Mouse (Mus musculus) forebrain, embryonic 12.5 days (tissue): ENCODE results near the gene Ptpn1. TPM values are rescaled to one million over a fixed set of nuclear protein-coding genes. Genes with fewer than 3 reads are reported as not detected.

ENCODE experiments used
- ATAC-seq: fragments of 200-750 bp; cut with Nextera tagmentation; 2 replicates; pipeline ENCODE4 v1.8.0; 2017; ENCODE audit warnings: moderate TSS enrichment; ENCODE audit not compliant: low FRiP score
- H3K27ac ChIP-seq: fragments of 300-500 bp; sonication (generic); 2 replicates; pipeline ENCODE4 v1.5.1; 2016; ENCODE audit warnings: mild to moderate bottlenecking
- H3K27me3 ChIP-seq: fragments of 300-500 bp; sonication (generic); 2 replicates; pipeline ENCODE4 v1.6.1; 2016; ENCODE audit warnings: mild to moderate bottlenecking
- H3K36me3 ChIP-seq: fragments of 300-500 bp; sonication (generic); replicated peaks from 2 replicates; pipeline ENCODE4 v1.6.1; 2016; ENCODE audit warnings: mild to moderate bottlenecking
- H3K4me1 ChIP-seq: fragments of 300-500 bp; sonication (generic); 2 replicates; pipeline ENCODE4 v1.6.1; 2016
- H3K4me2 ChIP-seq: fragments of 300-500 bp; sonication (generic); 2 replicates; pipeline ENCODE4 v1.6.1; 2016; ENCODE audit warnings: mild to moderate bottlenecking, moderate library complexity
- H3K4me3 ChIP-seq: fragments of 300-500 bp; sonication (generic); replicated peaks from 2 replicates; pipeline ENCODE4 v1.5.1; 2016; ENCODE audit warnings: mild to moderate bottlenecking
- H3K9ac ChIP-seq: fragments of 300-500 bp; sonication (generic); 2 replicates; pipeline ENCODE4 v1.6.1; 2016; ENCODE audit warnings: mild to moderate bottlenecking
- H3K9me3 ChIP-seq: fragments of 300-500 bp; sonication (generic); 2 replicates; pipeline ENCODE4 v1.6.1; 2016
- WGBS: fragments of 180-500 bp; shearing (Covaris S2); methylation state at CpG from one replicate; pipeline ENCODE4 v1.1.7; 2016; 5-methylcytosine and 5-hydroxymethylcytosine counted together
- polyA plus RNA-seq: library from polyadenylated mRNA; unstranded; fragments of >200 nt; fragmentation: Nextera tagmentation; extraction: Ambion mirVana; gene quantifications from 2 replicates; pipeline ENCODE4 v1.2.1, GENCODE M21; 2016

The Ptpn1 gene
- polyA plus RNA-seq, 1 experiment from 2014 or later, result 94.1 TPM

DNA sequence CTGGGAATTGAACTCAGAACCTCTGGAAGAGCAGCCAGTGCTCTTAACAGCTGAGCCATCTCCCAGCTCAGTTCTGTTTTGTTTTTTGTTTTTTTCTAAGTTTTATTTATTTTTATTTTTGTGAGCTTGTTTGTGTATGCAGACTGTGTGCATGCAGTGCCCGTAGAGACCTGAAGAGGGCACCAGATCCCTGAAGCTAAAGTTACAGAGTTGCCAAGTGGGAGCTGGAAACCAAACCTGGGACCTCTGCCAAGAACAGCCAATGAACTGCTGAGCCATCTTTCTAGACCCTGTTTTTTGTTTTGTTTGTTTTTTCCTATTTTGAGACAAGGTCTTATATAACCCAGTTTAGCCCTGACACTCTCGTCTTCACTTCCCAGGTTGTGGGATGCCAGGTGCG lies 96.5 kb downstream of the Ptpn1 start:
- no peaks in the 10 kb centered on the region; the same call in 1 of the 2 replicates for H3K9me3 ChIP-seq
- H3K27me3 ChIP-seq, result no peaks in the 10 kb centered on the region
- H3K36me3 ChIP-seq, result no peaks in the 10 kb centered on the region
- 96% methylated on average over 3 of the region's 3 CpGs for WGBS
- H3K27ac ChIP-seq, result no peak overlapping the region
- no peaks in the 10 kb centered on the region for H3K4me1 ChIP-seq
- ATAC-seq, result no peak
- no peak overlapping the region for H3K9ac ChIP-seq
- H3K4me3 ChIP-seq, result no peak overlapping the region
- H3K4me2 ChIP-seq, result no peak overlapping the region

Other genes with a start within 250 kb of the Ptpn1 start
- gene Cebpb, start 243.1 kb upstream of the Ptpn1 start, polyA plus RNA-seq, result 0.95 and 1.5 TPM in 2 replicates
- 31.2 and 34.5 TPM in 2 replicates for gene Tmem189, start 242.2 kb upstream of the Ptpn1 start, polyA plus RNA-seq
- gene Ripor3, start 78.6 kb downstream of the Ptpn1 start, polyA plus RNA-seq, result 0.24 and 0.82 TPM in 2 replicates
- 11.4 and 13.5 TPM in 2 replicates for gene Pard6b, start 148.9 kb downstream of the Ptpn1 start, polyA plus RNA-seq